Mouse (Mus musculus) forebrain, embryonic 11.5 days (tissue): ENCODE data around the gene Stard3. TPM values are rescaled to one million over a fixed set of nuclear protein-coding genes. Genes with fewer than 3 reads are reported as not detected.

Experiments used
- ATAC-seq: fragments of 200-750 bp; cut with Nextera tagmentation; replicated peaks from 2 replicates; pipeline ENCODE4 v1.8.0; 2017; ENCODE audit warnings: moderate TSS enrichment; ENCODE audit not compliant: low FRiP score
- DNase-seq: peaks from one replicate; pipeline ENCODE4 v3.0.0-alpha.2; 2017; ENCODE audit warnings: low spot score
- H3K27ac ChIP-seq: fragments of 300-500 bp; sonication (generic); 2 replicates; pipeline ENCODE4 v1.5.1; 2014; ENCODE audit warnings: low read depth, low read length
- H3K27me3 ChIP-seq: fragments of 300-500 bp; sonication (generic); 2 replicates; pipeline ENCODE4 v1.6.1; 2014; ENCODE audit warnings: mild to moderate bottlenecking, low read length, mixed read lengths; ENCODE audit not compliant: control insufficient read depth, insufficient read depth
- H3K36me3 ChIP-seq: fragments of 300-500 bp; sonication (generic); 2 replicates; pipeline ENCODE4 v1.6.1; 2014; ENCODE audit warnings: mild to moderate bottlenecking, low read length, moderate library complexity, mixed read lengths; ENCODE audit not compliant: control insufficient read depth, insufficient read depth
- H3K4me1 ChIP-seq: fragments of 300-500 bp; sonication (generic); replicated peaks from 2 replicates; pipeline ENCODE4 v1.6.1; 2014; ENCODE audit warnings: low read length, mixed read lengths; ENCODE audit not compliant: control insufficient read depth, insufficient read depth
- H3K4me2 ChIP-seq: fragments of 300-500 bp; sonication (generic); 2 replicates; pipeline ENCODE4 v1.6.1; 2014; ENCODE audit warnings: low read depth, mild to moderate bottlenecking, low read length, moderate library complexity, mixed read lengths; ENCODE audit not compliant: severe bottlenecking
- H3K4me3 ChIP-seq: fragments of 300-500 bp; sonication (generic); 2 replicates; pipeline ENCODE4 v1.5.1; 2014; ENCODE audit warnings: low read depth, low read length
- H3K9ac ChIP-seq: fragments of 300-500 bp; sonication (generic); 2 replicates; pipeline ENCODE4 v1.6.1; 2014; ENCODE audit warnings: low read length
- H3K9me3 ChIP-seq: fragments of 300-500 bp; sonication (generic); 2 replicates; pipeline ENCODE4 v1.6.1; 2016; ENCODE audit warnings: low read length, mixed read lengths; ENCODE audit not compliant: control insufficient read depth
- WGBS: fragments of 180-500 bp; shearing (Covaris S2); extraction: QIAGEN DNeasy Blood & Tissue Kit; methylation state at CpG from one replicate; pipeline ENCODE4 v1.1.7; 2014; 5-methylcytosine and 5-hydroxymethylcytosine counted together
- polyA plus RNA-seq: library from polyadenylated mRNA; unstranded; fragments of >200 nt; fragmentation: Nextera tagmentation; extraction: Ambion mirVana; gene quantifications from 2 replicates; pipeline ENCODE4 v1.2.1, GENCODE M21; 2014

Stard3 gene
- polyA plus RNA-seq, result 38.1 and 39.9 TPM in 2 replicates

DNA sequence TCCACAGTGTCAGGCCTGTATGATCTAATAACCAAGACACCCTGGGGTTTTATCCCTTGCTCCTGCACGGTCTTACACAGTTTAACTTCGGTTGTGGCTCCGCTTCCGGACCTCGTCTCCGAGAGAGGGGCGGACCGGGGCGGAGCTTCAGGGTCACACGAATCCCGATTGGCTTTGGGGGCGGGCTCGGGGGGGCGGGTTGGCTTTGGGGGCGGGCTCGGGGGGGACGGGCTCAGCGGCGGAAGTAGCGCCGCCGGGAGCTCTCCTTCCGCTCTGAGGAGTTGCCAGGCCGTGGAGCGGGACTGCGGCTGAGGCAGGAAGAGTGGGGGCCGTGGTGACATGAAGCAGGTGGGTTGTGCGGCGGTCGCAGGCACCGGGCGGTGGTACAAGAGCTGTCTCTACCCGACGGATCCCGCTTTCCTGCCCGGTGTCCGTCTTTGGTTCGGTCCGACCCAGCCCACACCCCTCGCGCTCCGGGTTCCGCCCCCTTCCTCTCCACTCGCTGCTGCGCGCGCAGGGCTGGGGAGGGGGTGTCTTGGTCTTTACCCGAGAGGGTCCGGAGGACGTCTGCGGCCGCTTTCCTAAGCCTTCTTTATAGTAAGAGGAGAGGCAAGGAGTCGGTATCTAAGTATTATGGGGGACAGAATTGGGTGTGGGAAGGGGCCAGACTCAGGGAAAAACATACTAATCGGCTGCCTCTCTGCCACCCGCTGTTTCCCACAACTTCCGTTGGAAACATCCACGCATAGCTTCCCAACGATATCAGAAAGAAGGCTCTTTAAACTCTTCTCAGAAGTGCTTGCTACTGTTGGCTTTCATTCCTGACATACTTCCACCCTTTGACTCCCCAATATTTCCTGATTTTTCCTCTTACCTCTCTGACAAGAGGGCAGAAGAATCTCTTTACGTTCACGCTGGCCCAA, at the start of gene Stard3:
TSS of gene Stard3 (plus strand) at position 208 of the 923 bp plus-strand sequence.
- Histone ChIP-seq H3K9me3 (no peaks in the 10 kb centered on the region), H3K36me3 (no peaks in the 10 kb centered on the region), H3K4me2 (peak within 1 kb of the TSS; percentile 78), H3K4me3 (peak within 1 kb of the TSS; percentile 74), H3K27ac (peak within 1 kb of the TSS; percentile 50; the same call in 1 of the 2 replicates), H3K9ac (peak within 1 kb of the TSS; percentile 75), H3K27me3 (peaks cover 5% of the 10 kb centered on the region; the same call in 1 of the 2 replicates), H3K4me1 (peaks cover 12% of the 10 kb centered on the region)
- ATAC-seq (peak; percentile 86), DNase-seq (peak; percentile 96)
- under 1% methylated on average over 60 of the region's 60 CpGs for WGBS

DNA sequence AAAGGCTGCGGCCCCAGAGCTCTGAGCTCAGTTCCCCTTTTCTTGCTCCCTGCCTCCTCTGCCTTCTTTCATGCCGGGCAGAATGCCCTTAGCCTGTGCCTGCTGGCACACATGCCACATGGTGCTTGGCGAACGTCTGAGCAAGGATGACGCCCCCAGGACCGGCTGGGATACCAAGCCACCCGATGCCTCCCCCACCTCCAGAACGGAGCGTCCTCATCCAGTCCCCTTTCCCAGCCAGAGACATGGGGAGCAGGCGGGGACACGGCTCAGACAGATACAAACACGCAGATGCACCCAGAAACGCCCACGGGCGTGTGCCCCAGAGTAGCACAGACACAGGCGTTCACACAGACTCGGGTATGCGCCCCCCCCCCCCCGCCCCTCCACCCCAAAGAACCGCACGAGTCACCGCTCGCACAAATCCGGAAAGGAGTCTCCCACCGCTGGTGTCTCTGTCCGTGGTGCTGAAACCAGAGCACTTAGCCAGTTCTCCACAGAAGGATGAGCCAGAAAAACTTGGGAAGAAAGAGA, 44.3 kb upstream of the Stard3 start:
- H3K9ac ChIP-seq, result no peak overlapping the region
- no peak overlapping the region for H3K4me2 ChIP-seq
- ATAC-seq, result no peak
- H3K27ac ChIP-seq, result no peak overlapping the region
- 1% methylated on average over 26 of the region's 26 CpGs for WGBS
- H3K9me3 ChIP-seq, result no peaks in the 10 kb centered on the region
- no peaks in the 10 kb centered on the region for H3K36me3 ChIP-seq
- peaks cover 52% of the 10 kb centered on the region for H3K27me3 ChIP-seq
- H3K4me1 ChIP-seq, result no peaks in the 10 kb centered on the region
- DNase-seq, result peak; percentile 88
- no peak overlapping the region for H3K4me3 ChIP-seq

DNA sequence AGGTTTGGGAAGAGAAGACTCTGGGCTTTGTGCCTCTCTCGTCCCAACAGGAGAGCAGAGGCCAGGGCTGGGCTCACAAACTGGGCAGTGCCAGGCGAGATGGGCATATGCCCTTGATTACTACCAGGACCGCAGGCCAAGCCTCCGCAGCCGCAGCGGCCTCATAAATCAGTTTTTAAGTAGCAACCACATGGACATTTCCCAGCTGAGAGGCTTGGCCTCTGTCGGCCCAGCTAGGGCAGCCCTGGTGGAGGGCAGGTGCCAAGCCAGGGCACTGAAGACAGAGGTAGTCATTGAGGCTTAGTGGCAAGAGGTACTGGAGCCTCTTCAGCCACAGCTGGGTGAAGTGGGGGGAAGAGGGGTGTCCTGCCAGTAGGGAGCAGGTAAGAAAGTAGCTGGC, 40.7 kb upstream of the Stard3 start:
- Histone ChIP-seq H3K9me3 (no peaks in the 10 kb centered on the region), H3K9ac (no peak overlapping the region), H3K36me3 (no peaks in the 10 kb centered on the region), H3K27ac (no peak overlapping the region), H3K27me3 (peaks cover 88% of the 10 kb centered on the region), H3K4me2 (no peak overlapping the region), H3K4me1 (no peaks in the 10 kb centered on the region), H3K4me3 (no peak overlapping the region)
- ATAC-seq (no peak), DNase-seq (no peak)
- 3% methylated on average over 7 of the region's 7 CpGs for WGBS

- Histone ChIP-seq H3K27me3 (peaks cover 96% of the 10 kb centered on the region), H3K4me2 (no peak overlapping the region), H3K36me3 (no peaks in the 10 kb centered on the region), H3K9ac (no peak overlapping the region), H3K4me1 (no peaks in the 10 kb centered on the region), H3K9me3 (no peaks in the 10 kb centered on the region), H3K27ac (no peak overlapping the region), H3K4me3 (no peak overlapping the region)
- 2% methylated on average over 14 of the region's 14 CpGs for WGBS
- ATAC-seq (no peak), DNase-seq (peak; percentile 49)
Observed at GRCm38 (mm10) chr11:98318421-98319116, 39.6 kb upstream of the Stard3 start.

DNA sequence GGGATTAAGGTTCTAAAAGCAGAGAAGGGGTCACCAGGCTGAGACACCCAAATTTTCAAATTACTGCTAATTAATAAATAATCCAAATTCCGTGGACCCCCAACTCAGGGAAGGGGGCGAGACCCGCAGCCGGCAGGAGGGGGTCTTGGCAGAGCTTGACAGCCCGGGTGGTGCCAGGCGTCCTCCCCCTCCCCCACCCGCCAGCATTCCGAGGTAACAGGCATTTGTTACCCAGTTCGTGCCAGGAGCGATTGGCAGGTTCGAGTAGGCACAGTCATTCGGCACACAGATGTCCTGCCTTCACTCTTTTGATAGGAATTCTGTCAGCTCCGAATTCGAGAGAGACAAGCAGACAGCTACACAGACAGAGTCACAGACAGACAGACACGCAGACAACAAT, 39.0 kb upstream of the Stard3 start:
- Histone ChIP-seq H3K4me1 (no peaks in the 10 kb centered on the region), H3K27ac (no peak overlapping the region), H3K36me3 (no peaks in the 10 kb centered on the region), H3K9ac (no peak overlapping the region), H3K4me2 (no peak overlapping the region), H3K9me3 (no peaks in the 10 kb centered on the region), H3K4me3 (no peak overlapping the region), H3K27me3 (peaks cover 96% of the 10 kb centered on the region)
- ATAC-seq (no peak), DNase-seq (peak; percentile 53)
- WGBS, result 2% methylated on average over 15 of the region's 15 CpGs

GRCm38 (mm10) chr11:98319544-98319943, 38.6 kb upstream of the Stard3 start:
- DNase-seq, result peak; percentile 50
- Histone ChIP-seq H3K4me3 (no peak overlapping the region), H3K9ac (no peak overlapping the region), H3K36me3 (no peaks in the 10 kb centered on the region), H3K4me2 (no peak overlapping the region), H3K9me3 (no peaks in the 10 kb centered on the region), H3K4me1 (no peaks in the 10 kb centered on the region), H3K27ac (no peak overlapping the region), H3K27me3 (peaks cover 96% of the 10 kb centered on the region)
- ATAC-seq, result no peak
- WGBS, result 15% methylated on average over 4 of the region's 4 CpGs

DNA sequence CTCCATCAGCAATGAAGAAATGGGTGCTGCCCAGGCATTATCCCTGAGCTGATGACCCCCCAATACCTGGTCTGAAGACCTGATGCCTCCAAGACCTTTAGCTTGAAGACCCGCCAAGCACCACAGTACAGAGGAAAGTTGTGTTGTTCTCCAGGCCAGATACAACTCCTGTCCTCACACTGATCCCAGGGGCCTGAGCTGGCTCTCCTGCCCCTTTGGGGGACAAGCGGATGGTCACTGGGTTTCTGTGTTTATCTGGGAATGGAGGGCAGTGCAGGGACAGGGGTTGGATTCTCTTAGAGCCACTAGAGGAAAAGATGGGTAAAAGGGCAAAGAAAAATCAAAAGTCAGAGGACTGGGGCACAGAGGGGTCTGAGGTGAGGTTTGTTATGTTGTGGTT, 38.2 kb upstream of the Stard3 start:
- H3K4me2 ChIP-seq, result no peak overlapping the region

DNA sequence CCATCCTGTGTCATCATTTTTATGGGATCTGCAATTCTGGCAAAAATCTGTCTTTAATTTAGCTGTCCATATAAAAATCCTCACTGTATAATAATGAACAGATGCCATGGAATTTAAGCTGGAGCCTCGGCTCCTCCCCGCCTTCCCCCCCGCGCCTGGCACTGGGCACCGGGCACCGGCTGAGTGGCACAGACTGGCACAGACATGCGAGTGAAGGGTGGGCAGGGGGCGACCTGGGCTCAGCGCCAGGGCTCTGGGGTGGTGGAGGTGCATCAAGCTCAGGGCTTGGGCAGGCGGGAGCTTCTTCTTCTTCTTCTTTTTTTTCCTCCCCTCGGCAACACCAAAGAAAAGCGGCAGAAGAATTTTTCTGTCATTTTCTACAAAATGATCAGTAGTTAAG, 37.8 kb upstream of the Stard3 start:
- Histone ChIP-seq H3K4me2 (no peak overlapping the region), H3K9ac (no peak overlapping the region)

More for the DNA sequence above, 38.2 kb upstream of the Stard3 start:
- 2% methylated on average over 2 of the region's 2 CpGs for WGBS
- peaks cover 99% of the 10 kb centered on the region for H3K27me3 ChIP-seq
- no peak overlapping the region for H3K27ac ChIP-seq
- DNase-seq (no peak), ATAC-seq (no peak)
- no peak overlapping the region for H3K4me3 ChIP-seq
- H3K36me3 ChIP-seq, result no peaks in the 10 kb centered on the region
- no peaks in the 10 kb centered on the region for H3K4me1 ChIP-seq
- no peak overlapping the region for H3K9ac ChIP-seq
- H3K9me3 ChIP-seq, result no peaks in the 10 kb centered on the region

More for the DNA sequence above, 37.8 kb upstream of the Stard3 start:
- Histone ChIP-seq H3K27me3 (peaks cover 100% of the 10 kb centered on the region), H3K4me3 (no peak overlapping the region), H3K36me3 (no peaks in the 10 kb centered on the region), H3K27ac (no peak overlapping the region), H3K4me1 (no peaks in the 10 kb centered on the region), H3K9me3 (no peaks in the 10 kb centered on the region)
- ATAC-seq, result no peak
- 12% methylated on average over 12 of the region's 12 CpGs for WGBS
- DNase-seq, result peak; percentile 54
